Mouse (Mus musculus) kidney, postnatal 0 days (tissue): ENCODE results near the gene Pon2. TPM values are rescaled to one million over a fixed set of nuclear protein-coding genes. Genes with fewer than 3 reads are reported as not detected.

Source experiments
- ATAC-seq: fragments of 200-750 bp; cut with Nextera tagmentation; replicated peaks from 2 replicates; pipeline ENCODE4 v1.8.0; 2017; ENCODE audit warnings: low read depth, moderate number of reproducible peaks, moderate TSS enrichment, moderate library complexity; ENCODE audit not compliant: low FRiP score
- DNase-seq: peaks from one replicate; pipeline ENCODE4 v3.0.0-alpha.2; 2016; ENCODE audit warnings: low spot score
- H3K27ac ChIP-seq: fragments of 300-500 bp; sonication (generic); 2 replicates; pipeline ENCODE4 v1.5.1; 2014; ENCODE audit warnings: mild to moderate bottlenecking
- H3K27me3 ChIP-seq: fragments of 300-500 bp; sonication (generic); 2 replicates; pipeline ENCODE4 v1.6.1; 2014; ENCODE audit warnings: low read length, mixed read lengths; ENCODE audit not compliant: insufficient read depth
- H3K36me3 ChIP-seq: fragments of 300-500 bp; sonication (generic); 2 replicates; pipeline ENCODE4 v1.6.1; 2014; ENCODE audit warnings: low read length, mixed read lengths; ENCODE audit not compliant: insufficient read depth
- H3K4me1 ChIP-seq: fragments of 300-500 bp; sonication (generic); replicated peaks from 2 replicates; pipeline ENCODE4 v1.6.1; 2014; ENCODE audit warnings: antibody characterized with exemption, low read length, mixed read lengths; ENCODE audit not compliant: insufficient read depth
- H3K4me2 ChIP-seq: fragments of 300-500 bp; sonication (generic); 2 replicates; pipeline ENCODE4 v1.6.1; 2014; ENCODE audit warnings: mild to moderate bottlenecking, low read length, moderate library complexity, mixed read lengths
- H3K4me3 ChIP-seq: fragments of 300-500 bp; sonication (generic); replicated peaks from 2 replicates; pipeline ENCODE4 v1.5.1; 2014; ENCODE audit warnings: low read depth, low read length
- H3K9ac ChIP-seq: fragments of 300-500 bp; sonication (generic); 2 replicates; pipeline ENCODE4 v1.6.1; 2014; ENCODE audit warnings: low read depth, low read length
- H3K9me3 ChIP-seq: fragments of 300-500 bp; sonication (generic); replicated peaks from 2 replicates; pipeline ENCODE4 v1.6.1; 2016; ENCODE audit warnings: low read length, inconsistent platforms, mixed read lengths
- CTCF ChIP-seq: IDR thresholded peaks from 2 replicates; pipeline ENCODE4 v1.5.1; 2016; ENCODE audit warnings: antibody characterized with exemption, low read depth, mild to moderate bottlenecking, moderate library complexity
- WGBS: fragments of 180-500 bp; shearing (Covaris S2); extraction: QIAGEN DNeasy Blood & Tissue Kit; methylation state at CpG from one replicate; pipeline ENCODE4 v1.1.7; 2014; 5-methylcytosine and 5-hydroxymethylcytosine counted together
- polyA plus RNA-seq: library from polyadenylated mRNA; unstranded; fragments of >200 nt; fragmentation: Nextera tagmentation; extraction: Ambion mirVana; gene quantifications from 2 replicates; pipeline ENCODE4 v1.2.1, GENCODE M21; 2015

Gene Pon2
- polyA plus RNA-seq, 1 experiment from 2014 or later: 25.8 TPM

GRCm38 (mm10) chr6:5255722-5256451 is 42.4 kb downstream of the Pon2 start, which contains the start of gene Pon3:
TSS of gene Pon3 (minus strand) at chr6:5256286.
- H3K27me3 ChIP-seq: no peaks in the 10 kb centered on the region
- ATAC-seq (peak; percentile 82; the same call in 1 of the 2 replicates), DNase-seq (peak; percentile 77)
- peak within 1 kb of the TSS; percentile 51 for H3K4me2 ChIP-seq
- H3K9ac ChIP-seq: peak within 1 kb of the TSS; percentile 46; the same call in 1 of the 2 replicates
- TF ChIP-seq CTCF: no peak
- H3K9me3 ChIP-seq: no peaks in the 10 kb centered on the region
- WGBS: 3% methylated on average over 16 of the region's 16 CpGs
- no peaks in the 10 kb centered on the region for H3K36me3 ChIP-seq
- H3K4me3 ChIP-seq: peak within 1 kb of the TSS; percentile 32
- H3K27ac ChIP-seq: no peak within 1 kb of the TSS
- H3K4me1 ChIP-seq: no peaks in the 10 kb centered on the region

- Histone ChIP-seq H3K9ac (no peak overlapping the region), H3K4me2 (peak overlapping the region; percentile 51), H3K4me1 (no peaks in the 10 kb centered on the region), H3K27me3 (no peaks in the 10 kb centered on the region), H3K36me3 (no peaks in the 10 kb centered on the region), H3K9me3 (no peaks in the 10 kb centered on the region), H3K4me3 (peak overlapping the region; percentile 32), H3K27ac (no peak overlapping the region)
- TF ChIP-seq CTCF: no peak
- DNase-seq (no peak), ATAC-seq (no peak)
- WGBS: 33% methylated on average over 6 of the region's 6 CpGs
Observed at GRCm38 (mm10) chr6:5255291-5255690, 43.0 kb downstream of the Pon2 start.

- TF ChIP-seq CTCF: no peak
- Histone ChIP-seq H3K4me2 (no peak overlapping the region), H3K27ac (no peak overlapping the region), H3K9ac (no peak overlapping the region), H3K36me3 (no peaks in the 10 kb centered on the region), H3K9me3 (no peaks in the 10 kb centered on the region), H3K4me3 (no peak overlapping the region), H3K27me3 (no peaks in the 10 kb centered on the region), H3K4me1 (no peaks in the 10 kb centered on the region)
- DNase-seq (no peak), ATAC-seq (no peak)
- WGBS: 98% methylated on average over 2 of the region's 2 CpGs
Observed at GRCm38 (mm10) chr6:5254869-5255268, 43.4 kb downstream of the Pon2 start.

GRCm38 (mm10) chr6:5245926-5246325 is 52.3 kb downstream of the Pon2 start:
- Histone ChIP-seq H3K36me3 (no peaks in the 10 kb centered on the region), H3K9ac (no peak overlapping the region), H3K4me1 (no peaks in the 10 kb centered on the region), H3K4me3 (no peak overlapping the region), H3K27ac (no peak overlapping the region), H3K9me3 (no peaks in the 10 kb centered on the region), H3K4me2 (no peak overlapping the region), H3K27me3 (no peaks in the 10 kb centered on the region)
- 88% methylated on average over 6 of the region's 6 CpGs for WGBS
- ATAC-seq: no peak
- TF ChIP-seq CTCF: no peak
- no peak for DNase-seq

- no peaks in the 10 kb centered on the region for H3K36me3 ChIP-seq
- H3K27me3 ChIP-seq: no peaks in the 10 kb centered on the region
- no peak overlapping the region for H3K4me3 ChIP-seq
- ATAC-seq (no peak), DNase-seq (no peak)
- WGBS: 93% methylated on average over 3 of the region's 3 CpGs
- TF ChIP-seq CTCF: no peak
- H3K9ac ChIP-seq: no peak overlapping the region
- no peaks in the 10 kb centered on the region for H3K4me1 ChIP-seq
- H3K27ac ChIP-seq: no peak overlapping the region
- no peak overlapping the region for H3K4me2 ChIP-seq
- H3K9me3 ChIP-seq: no peaks in the 10 kb centered on the region
Observed at GRCm38 (mm10) chr6:5238799-5239198, 59.5 kb downstream of the Pon2 start.

GRCm38 (mm10) chr6:5237510-5237909 is 60.7 kb downstream of the Pon2 start:
- ATAC-seq (no peak), DNase-seq (no peak)
- Histone ChIP-seq H3K9ac (no peak overlapping the region), H3K27me3 (no peaks in the 10 kb centered on the region), H3K4me3 (no peak overlapping the region), H3K36me3 (no peaks in the 10 kb centered on the region), H3K4me1 (no peaks in the 10 kb centered on the region), H3K27ac (no peak overlapping the region), H3K9me3 (no peaks in the 10 kb centered on the region), H3K4me2 (no peak overlapping the region)
- WGBS: 89% methylated on average over 4 of the region's 4 CpGs
- no peak for TF ChIP-seq CTCF

- H3K4me3 ChIP-seq: no peak overlapping the region
- no peaks in the 10 kb centered on the region for H3K4me1 ChIP-seq
- WGBS: 88% methylated on average over 8 of the region's 8 CpGs
- no peaks in the 10 kb centered on the region for H3K9me3 ChIP-seq
- H3K36me3 ChIP-seq: no peaks in the 10 kb centered on the region
- ATAC-seq (no peak), DNase-seq (no peak)
- TF ChIP-seq CTCF: no peak
- H3K27me3 ChIP-seq: no peaks in the 10 kb centered on the region
- H3K4me2 ChIP-seq: no peak overlapping the region
- H3K9ac ChIP-seq: no peak overlapping the region
- no peak overlapping the region for H3K27ac ChIP-seq
Observed at GRCm38 (mm10) chr6:5236843-5237371, 61.3 kb downstream of the Pon2 start.
